Mouse (Mus musculus) MEL (cell line): Measurements from ENCODE around the gene Mad2l2. TPM values are rescaled to one million over a fixed set of nuclear protein-coding genes. Genes with fewer than 3 reads are reported as not detected.

ENCODE experiments used
- DNase-seq: peaks from one replicate; pipeline ENCODE4 v3.0.0; 2011; ENCODE audit warnings: low read depth, low spot score
- H3K27ac ChIP-seq: 2 replicates; pipeline ENCODE4 v1.5.1; 2012; ENCODE audit warnings: low read depth, mild to moderate bottlenecking, control low read depth, low read length, moderate library complexity; ENCODE audit not compliant: control insufficient read depth
- H3K27me3 ChIP-seq, 2 experiments: fragments of 150-350 bp in 1 of 2; sonication (generic) in 1 of 2; 2 replicates each; pipeline ENCODE4 v1.6.1; 2012; ENCODE audit warnings: low read length in 2 of 2, mild to moderate bottlenecking in 2 of 2, improper control_type of control experiment in 1 of 2, moderate library complexity in 1 of 2; ENCODE audit not compliant: insufficient read depth in 2 of 2, control insufficient read depth in 1 of 2
- H3K36me3 ChIP-seq, 2 experiments: 2 replicates each; pipeline ENCODE4 v1.6.1; 2012 to 2014; ENCODE audit warnings: low read length in 2 of 2, improper control_type of control experiment in 1 of 2, inconsistent platforms in 1 of 2, mild to moderate bottlenecking in 1 of 2; ENCODE audit not compliant: insufficient read depth in 2 of 2, control insufficient read depth in 1 of 2
- H3K4me1 ChIP-seq, 2 experiments: fragments of 150-350 bp in 1 of 2; sonication (generic) in 1 of 2; 2 replicates each; pipeline ENCODE4 v1.6.1; 2012; ENCODE audit warnings: low read length in 2 of 2, improper control_type of control experiment in 1 of 2, mild to moderate bottlenecking in 1 of 2; ENCODE audit not compliant: insufficient read depth in 2 of 2, control insufficient read depth in 1 of 2
- H3K4me3 ChIP-seq, 2 experiments: fragments of 150-350 bp in 1 of 2; sonication (generic) in 1 of 2; 2 replicates each; pipeline ENCODE4 v1.5.1; 2012; ENCODE audit warnings: low read depth in 2 of 2, low read length in 2 of 2, mild to moderate bottlenecking in 2 of 2, moderate library complexity in 2 of 2, control low read depth in 1 of 2, improper control_type of control experiment in 1 of 2; ENCODE audit not compliant: control insufficient read depth in 1 of 2, insufficient read depth in 1 of 2
- H3K79me2 ChIP-seq: 2 replicates; pipeline ENCODE4 v1.6.1; 2012; ENCODE audit warnings: mild to moderate bottlenecking, low read length, moderate library complexity; ENCODE audit not compliant: control insufficient read depth, poor library complexity, insufficient read depth
- H3K9ac ChIP-seq: 2 replicates; pipeline ENCODE4 v1.6.1; 2012; ENCODE audit warnings: low read depth, mild to moderate bottlenecking, control low read depth, low read length, moderate library complexity; ENCODE audit not compliant: control insufficient read depth, poor library complexity, severe bottlenecking
- H3K9me3 ChIP-seq: fragments of 150-350 bp; sonication (generic); replicated peaks from 2 replicates; pipeline ENCODE4 v1.6.1; 2012; ENCODE audit warnings: mild to moderate bottlenecking, low read length, improper control_type of control experiment, moderate library complexity; ENCODE audit not compliant: insufficient read depth
- CHD2 ChIP-seq: IDR thresholded peaks from 2 replicates; pipeline ENCODE4 v1.6.1; 2011; ENCODE audit warnings: low read length, improper control_type of control experiment
- CTCF ChIP-seq, 3 experiments: IDR thresholded peaks in 2 of 3; conservative IDR thresholded peaks in 1 of 3; 2 replicates each; pipeline ENCODE4 v1.5.1; 2011 to 2012; ENCODE audit warnings: low read length in 3 of 3, low read depth in 2 of 3, mild to moderate bottlenecking in 2 of 3, improper control_type of control experiment in 1 of 3, inconsistent platforms in 1 of 3, mixed read lengths in 1 of 3, moderate library complexity in 1 of 3; ENCODE audit not compliant: control insufficient read depth in 1 of 3, insufficient read depth in 1 of 3, poor library complexity in 1 of 3, severe bottlenecking in 1 of 3
- ELF1 ChIP-seq: IDR thresholded peaks from 2 replicates; pipeline ENCODE4 v1.6.1; 2014; ENCODE audit warnings: low read depth, mild to moderate bottlenecking, inconsistent platforms, low read length, improper control_type of control experiment, moderate library complexity
- EP300 ChIP-seq, 2 experiments: IDR thresholded peaks; 2 replicates each; pipeline ENCODE4 v1.6.1; 2011; ENCODE audit warnings: improper control_type of control experiment in 2 of 2, low read length in 2 of 2, low read depth in 1 of 2, mild to moderate bottlenecking in 1 of 2
- ETS1 ChIP-seq: IDR thresholded peaks from 2 replicates; pipeline ENCODE4 v1.6.1; 2012; ENCODE audit warnings: low read depth, mild to moderate bottlenecking, inconsistent platforms, low read length, improper control_type of control experiment, moderate library complexity
- GABPA ChIP-seq: IDR thresholded peaks from 2 replicates; pipeline ENCODE4 v1.6.1; 2012; ENCODE audit warnings: low read depth, mild to moderate bottlenecking, inconsistent platforms, low read length, improper control_type of control experiment, moderate library complexity
- GATA1 ChIP-seq: IDR thresholded peaks from 2 replicates; pipeline ENCODE4 v1.6.1; 2011; ENCODE audit warnings: low read depth, low read length, improper control_type of control experiment
- HCFC1 ChIP-seq: IDR thresholded peaks from 2 replicates; pipeline ENCODE4 v1.6.1; 2012; ENCODE audit warnings: low read depth, mild to moderate bottlenecking, inconsistent platforms, low read length, improper control_type of control experiment, moderate library complexity
- KAT2A ChIP-seq: conservative IDR thresholded peaks from 2 replicates; pipeline ENCODE4 v1.6.1; 2012; ENCODE audit warnings: low read depth, low read length, improper control_type of control experiment, inconsistent platforms
- MAX ChIP-seq: IDR thresholded peaks from 2 replicates; pipeline ENCODE4 v1.6.1; 2011; ENCODE audit warnings: low read length, improper control_type of control experiment
- MAZ ChIP-seq: IDR thresholded peaks from 2 replicates; pipeline ENCODE4 v1.6.1; 2012; ENCODE audit warnings: low read depth, mild to moderate bottlenecking, inconsistent platforms, low read length, improper control_type of control experiment
- MEF2A ChIP-seq: IDR thresholded peaks from 2 replicates; pipeline ENCODE4 v1.6.1; 2014; ENCODE audit warnings: low read depth, mild to moderate bottlenecking, inconsistent platforms, low read length, improper control_type of control experiment; ENCODE audit not compliant: poor library complexity, insufficient replicate concordance, severe bottlenecking; ENCODE audit errors: extremely low read depth
- MXI1 ChIP-seq: IDR thresholded peaks from 2 replicates; pipeline ENCODE4 v1.6.1; 2011; ENCODE audit warnings: mild to moderate bottlenecking, low read depth, low read length, improper control_type of control experiment
- MYB ChIP-seq: IDR thresholded peaks from 2 replicates; pipeline ENCODE4 v1.6.1; 2011; ENCODE audit warnings: mild to moderate bottlenecking, low read depth, low read length, improper control_type of control experiment
- NELFE ChIP-seq: IDR thresholded peaks from 2 replicates; pipeline ENCODE4 v1.6.1; 2011; ENCODE audit warnings: low read depth, low read length, improper control_type of control experiment
- POLR2A ChIP-seq, 2 experiments: IDR thresholded peaks; 2 replicates each; pipeline ENCODE4 v1.6.1; 2011 to 2012; ENCODE audit warnings: low read length in 2 of 2, mild to moderate bottlenecking in 2 of 2, control low read depth in 1 of 2, improper control_type of control experiment in 1 of 2, low read depth in 1 of 2, moderate library complexity in 1 of 2; ENCODE audit not compliant: control insufficient read depth in 1 of 2, insufficient read depth in 1 of 2, poor library complexity in 1 of 2
- POLR2AphosphoS2 ChIP-seq: IDR thresholded peaks from 2 replicates; pipeline ENCODE4 v1.6.1; 2011; ENCODE audit warnings: low read length, improper control_type of control experiment
- RAD21 ChIP-seq: IDR thresholded peaks from 2 replicates; pipeline ENCODE4 v1.6.1; 2011; ENCODE audit warnings: mild to moderate bottlenecking, low read depth, low read length, improper control_type of control experiment
- RCOR1 ChIP-seq: IDR thresholded peaks from 2 replicates; pipeline ENCODE4 v1.6.1; 2012; ENCODE audit warnings: low read depth, mild to moderate bottlenecking, inconsistent platforms, low read length, improper control_type of control experiment
- SIN3A ChIP-seq: IDR thresholded peaks from 2 replicates; pipeline ENCODE4 v1.6.1; 2012; ENCODE audit warnings: low read length, improper control_type of control experiment, inconsistent platforms
- SMC3 ChIP-seq: IDR thresholded peaks from 2 replicates; pipeline ENCODE4 v1.6.1; 2011; ENCODE audit warnings: low read depth, low read length, improper control_type of control experiment
- TBP ChIP-seq: IDR thresholded peaks from 2 replicates; pipeline ENCODE4 v1.8.0; 2011; ENCODE audit warnings: low read depth, low read length, improper control_type of control experiment
- TCF12 ChIP-seq: IDR thresholded peaks from 2 replicates; pipeline ENCODE4 v1.6.1; 2014; ENCODE audit warnings: low read depth, mild to moderate bottlenecking, inconsistent platforms, low read length, improper control_type of control experiment, moderate library complexity
- USF1 ChIP-seq: IDR thresholded peaks from 2 replicates; pipeline ENCODE4 v1.6.1; 2014; ENCODE audit warnings: low read depth, mild to moderate bottlenecking, inconsistent platforms, low read length, improper control_type of control experiment, moderate library complexity
- USF2 ChIP-seq, 2 experiments: IDR thresholded peaks; 2 replicates each; pipeline ENCODE4 v1.6.1; 2011 to 2012; ENCODE audit warnings: improper control_type of control experiment in 2 of 2, low read length in 2 of 2, borderline replicate concordance in 1 of 2, inconsistent platforms in 1 of 2, low read depth in 1 of 2, mild to moderate bottlenecking in 1 of 2; ENCODE audit not compliant: insufficient read depth in 1 of 2
- ZKSCAN1 ChIP-seq: IDR thresholded peaks from 2 replicates; pipeline ENCODE4 v1.6.1; 2012; ENCODE audit warnings: low read depth, mild to moderate bottlenecking, inconsistent platforms, low read length, improper control_type of control experiment, moderate library complexity
- ZMIZ1 ChIP-seq: IDR thresholded peaks from 2 replicates; pipeline ENCODE4 v1.6.1; 2012; ENCODE audit warnings: low read depth, mild to moderate bottlenecking, inconsistent platforms, low read length, improper control_type of control experiment, moderate library complexity
- ZNF384 ChIP-seq: IDR thresholded peaks from 2 replicates; pipeline ENCODE4 v1.6.1; 2012; ENCODE audit warnings: low read depth, mild to moderate bottlenecking, inconsistent platforms, low read length, improper control_type of control experiment
- polyA plus RNA-seq, 2 experiments: library from polyadenylated mRNA; stranded (reverse) in 1 of 2; unstranded in 1 of 2; fragments of >175 nt in 1 of 2; fragments of >200 nt in 1 of 2; gene quantifications; 2 replicates each; pipeline versions ENCODE4 v1.2.1 to v1.2.4; 2012; ENCODE audit warnings: low replicate concordance in 2 of 2, low read depth in 1 of 2; ENCODE audit not compliant: insufficient read length in 2 of 2, insufficient read depth in 1 of 2, missing spikeins in 1 of 2
- total RNA-seq: library from RNA; depleted of rRNA; stranded (reverse); fragments of 300-350 nt; gene quantifications from 2 replicates; pipeline ENCODE4 v1.2.3, GENCODE M21; 2012

Mad2l2 gene
- total and polyA plus RNA-seq, 3 experiments = 28.6 to 44.8 TPM; not detected in 1

DNA sequence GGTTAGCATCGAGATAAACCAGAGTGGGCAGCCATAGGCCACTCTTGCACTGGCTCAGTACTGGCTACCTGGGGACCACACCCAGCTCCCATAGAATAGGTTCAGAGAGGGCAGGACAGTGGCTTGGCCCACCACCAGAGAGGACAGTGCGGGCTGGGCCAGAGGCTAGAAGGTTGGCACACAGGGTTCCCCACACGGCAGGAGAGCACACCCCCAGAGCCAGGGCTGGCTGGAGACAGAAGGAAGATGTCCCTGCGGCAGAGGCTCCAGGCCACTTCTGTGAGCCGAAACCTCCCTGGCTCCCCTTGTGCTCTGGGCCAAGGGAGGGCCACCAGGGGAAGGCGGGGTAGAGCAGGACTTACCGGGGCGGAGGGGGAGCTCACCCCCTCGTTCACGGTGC, 49.0 kb upstream of the Mad2l2 start:
- DNase-seq = no peak

DNA sequence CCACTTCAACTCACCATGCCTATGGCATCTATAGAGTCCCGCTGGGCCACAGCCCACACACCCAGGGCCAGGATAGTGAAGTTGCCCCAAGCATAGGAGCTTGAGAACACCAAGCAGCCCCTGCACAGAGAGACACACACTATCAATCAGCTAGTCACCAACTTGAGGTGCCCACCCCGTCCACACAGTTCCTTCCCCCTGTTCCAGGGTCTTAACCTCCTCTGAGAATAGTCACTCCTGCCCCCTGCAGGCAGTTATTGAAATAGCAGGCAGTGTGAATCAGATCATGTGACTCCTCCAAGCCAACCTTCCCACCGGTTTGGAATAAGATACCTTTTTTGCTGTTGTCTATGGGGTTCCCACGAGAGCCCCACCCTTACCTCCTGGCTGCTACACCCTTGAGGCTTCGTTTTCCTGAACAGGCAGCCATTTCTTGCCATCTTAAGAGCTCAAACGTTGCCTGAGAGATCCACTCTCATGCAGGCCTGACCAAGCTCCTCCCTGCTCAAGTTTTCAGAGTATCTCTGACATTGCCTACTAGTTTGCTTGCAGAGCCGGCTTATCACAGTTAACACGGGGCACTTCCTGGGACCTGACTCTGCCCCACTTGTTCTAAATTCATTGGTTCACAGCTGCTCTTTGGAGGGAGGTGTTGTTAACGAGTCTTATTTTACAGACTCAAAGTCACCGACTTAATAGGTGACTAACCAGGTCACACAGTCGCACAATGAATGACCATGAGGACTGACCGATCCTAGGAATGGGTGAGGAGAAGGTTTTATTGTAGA, 47.7 kb upstream of the Mad2l2 start:
- no peaks in the 10 kb centered on the region for H3K9me3 ChIP-seq
- H3K4me1 ChIP-seq = peaks cover 0 to 10% of the 10 kb centered on the region in 2 experiments; a peak in 2 of 4 replicates
- H3K36me3 ChIP-seq = peaks cover 0 to 2% of the 10 kb centered on the region in 2 experiments; a peak in 1 of 4 replicates
- peak overlapping the region; percentile 62 for H3K9ac ChIP-seq
- H3K27me3 ChIP-seq = no peaks in the 10 kb centered on the region
- TF ChIP-seq MEF2A (no peak), ZNF384 (no peak), ETS1 (0 out of 2 replicates have a peak, but pooled peaks have one; percentile 21), NELFE (peak; percentile 61), USF1 (peak; percentile 89), HCFC1 (no peak), POLR2AphosphoS2 (no peak; the same call in 1 of the 2 replicates), MYB (no peak), CTCF (IDR thresholded peaks at IDR 0.05 in 2 of 3, conservative IDR thresholded peaks at IDR 0.05 in 1 of 3; ENCODE audit: control insufficient read depth in 1 of 3, insufficient read depth in 1 of 3, low read depth in 2 of 3, low read length in 3 of 3, poor library complexity in 1 of 3, severe bottlenecking in 1 of 3) (peak; percentile 40 to 77 (median 66)), POLR2A (IDR thresholded peaks at IDR 0.05; ENCODE audit: control insufficient read depth in 1 of 2, insufficient read depth in 1 of 2, low read depth in 1 of 2, low read length in 2 of 2, poor library complexity in 1 of 2) (peak in 1 of 2 experiments; percentile 78; a peak in 2 of 4 replicates), TBP (peak; percentile 14; the same call in 1 of the 2 replicates), MAX (peak; percentile 34; the same call in 1 of the 2 replicates), USF2 (IDR thresholded peaks at IDR 0.05; ENCODE audit: borderline replicate concordance in 1 of 2, insufficient read depth in 1 of 2, low read depth in 1 of 2, low read length in 2 of 2) (peak; percentile 15 to 48; a peak in 1 of 4 replicates), MXI1 (peak; percentile 60), GATA1 (peak; percentile 57; the same call in 1 of the 2 replicates), RAD21 (peak; percentile 26), SIN3A (peak; percentile 44; the same call in 1 of the 2 replicates), SMC3 (peak; percentile 32), MAZ (no peak), ELF1 (peak; percentile 81), ZKSCAN1 (no peak)
- peak overlapping the region; percentile 92 for H3K27ac ChIP-seq
- peak overlapping the region; percentile 29 to 60 for H3K4me3 ChIP-seq
- DNase-seq = peak; percentile 95
- H3K79me2 ChIP-seq = peaks cover 3% of the 10 kb centered on the region

More for the DNA sequence above, 49.0 kb upstream of the Mad2l2 start:
- H3K36me3 ChIP-seq = no peaks in the 10 kb centered on the region; a peak in 1 of 4 replicates
- TF ChIP-seq SMC3 = no peak
- no peak for TF ChIP-seq MYB
- TF ChIP-seq ZMIZ1 = no peak
- no peak for TF ChIP-seq EP300 (IDR thresholded peaks at IDR 0.05; ENCODE audit: low read depth in 1 of 2, low read length in 2 of 2)
- TF ChIP-seq GABPA = no peak
- no peak for TF ChIP-seq ELF1
- TF ChIP-seq TCF12 = no peak
- TF ChIP-seq KAT2A = no peak
- no peak for TF ChIP-seq MAX
- TF ChIP-seq CTCF (IDR thresholded peaks at IDR 0.05 in 2 of 3, conservative IDR thresholded peaks at IDR 0.05 in 1 of 3; ENCODE audit: control insufficient read depth in 1 of 3, insufficient read depth in 1 of 3, low read depth in 2 of 3, low read length in 3 of 3, poor library complexity in 1 of 3, severe bottlenecking in 1 of 3) = no peak
- no peak for TF ChIP-seq RCOR1
- no peak for TF ChIP-seq MXI1
- TF ChIP-seq SIN3A = no peak
- TF ChIP-seq RAD21 = no peak
- TF ChIP-seq CHD2 = no peak
- H3K27ac ChIP-seq = no peak overlapping the region
- H3K27me3 ChIP-seq = no peaks in the 10 kb centered on the region
- H3K9ac ChIP-seq = no peak overlapping the region
- H3K79me2 ChIP-seq = no peaks in the 10 kb centered on the region
- H3K4me3 ChIP-seq = no peak overlapping the region
- H3K9me3 ChIP-seq = no peaks in the 10 kb centered on the region
- H3K4me1 ChIP-seq = peaks cover 0 to 10% of the 10 kb centered on the region in 2 experiments; a peak in 2 of 4 replicates
